Mouse (Mus musculus) monocyte, adult 59 days (primary cell): ENCODE results near the gene Dhodh. TPM values are rescaled to one million over a fixed set of nuclear protein-coding genes. Genes with fewer than 3 reads are reported as not detected.

ENCODE experiments used
- total RNA-seq, 2 experiments: library from RNA; stranded (reverse); gene quantifications; one replicate each; pipeline ENCODE4 v1.2.4; 2023

Dhodh gene
- 10 to 100 TPM; 10.2 to 10.9 TPM for total RNA-seq

DNA sequence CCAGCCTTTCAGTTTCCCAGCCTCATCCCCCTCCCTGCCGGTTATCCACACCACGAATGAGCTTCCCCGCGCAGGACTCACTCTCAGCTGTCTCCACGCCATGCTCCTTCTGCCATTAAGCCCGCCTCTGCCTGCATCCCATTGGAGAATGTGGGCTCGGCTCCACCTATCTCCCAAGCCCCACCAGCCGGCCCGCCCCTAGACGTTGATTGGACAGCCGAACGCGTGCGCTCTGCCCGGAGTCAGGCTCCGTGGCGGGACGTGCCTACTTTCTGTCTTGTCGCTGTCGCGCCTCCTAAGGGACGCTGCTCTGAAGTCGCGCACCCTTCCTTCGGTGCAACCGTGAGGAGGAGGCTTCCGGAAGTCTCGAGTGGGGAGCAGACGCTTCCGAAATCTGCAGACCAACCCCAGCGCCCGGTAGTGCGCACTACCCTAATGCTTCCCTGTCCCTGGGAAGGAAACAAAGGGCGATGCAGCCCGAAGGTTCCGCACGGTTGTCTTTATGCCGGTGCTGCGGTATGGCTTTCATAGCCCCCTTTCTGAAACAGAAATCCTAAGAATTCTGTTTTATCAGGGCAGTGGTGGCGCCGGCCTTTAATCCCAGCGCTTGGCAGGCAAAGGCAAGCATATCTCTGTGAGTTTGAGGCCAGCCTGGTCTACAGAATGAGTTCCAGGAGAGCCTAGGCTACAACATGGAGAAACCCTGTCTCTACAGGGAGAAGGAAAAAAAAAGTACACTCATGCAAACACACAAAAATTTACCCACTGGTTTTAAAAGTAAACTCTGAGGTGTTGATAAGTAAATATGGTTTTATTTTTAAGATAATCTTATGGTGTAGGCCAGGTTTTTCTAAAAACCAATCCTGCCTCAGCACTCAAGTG, at the start of gene Dhodh:
Dhodh (minus strand) TSS at position 403 of the 882 bp plus-strand sequence.

DNA sequence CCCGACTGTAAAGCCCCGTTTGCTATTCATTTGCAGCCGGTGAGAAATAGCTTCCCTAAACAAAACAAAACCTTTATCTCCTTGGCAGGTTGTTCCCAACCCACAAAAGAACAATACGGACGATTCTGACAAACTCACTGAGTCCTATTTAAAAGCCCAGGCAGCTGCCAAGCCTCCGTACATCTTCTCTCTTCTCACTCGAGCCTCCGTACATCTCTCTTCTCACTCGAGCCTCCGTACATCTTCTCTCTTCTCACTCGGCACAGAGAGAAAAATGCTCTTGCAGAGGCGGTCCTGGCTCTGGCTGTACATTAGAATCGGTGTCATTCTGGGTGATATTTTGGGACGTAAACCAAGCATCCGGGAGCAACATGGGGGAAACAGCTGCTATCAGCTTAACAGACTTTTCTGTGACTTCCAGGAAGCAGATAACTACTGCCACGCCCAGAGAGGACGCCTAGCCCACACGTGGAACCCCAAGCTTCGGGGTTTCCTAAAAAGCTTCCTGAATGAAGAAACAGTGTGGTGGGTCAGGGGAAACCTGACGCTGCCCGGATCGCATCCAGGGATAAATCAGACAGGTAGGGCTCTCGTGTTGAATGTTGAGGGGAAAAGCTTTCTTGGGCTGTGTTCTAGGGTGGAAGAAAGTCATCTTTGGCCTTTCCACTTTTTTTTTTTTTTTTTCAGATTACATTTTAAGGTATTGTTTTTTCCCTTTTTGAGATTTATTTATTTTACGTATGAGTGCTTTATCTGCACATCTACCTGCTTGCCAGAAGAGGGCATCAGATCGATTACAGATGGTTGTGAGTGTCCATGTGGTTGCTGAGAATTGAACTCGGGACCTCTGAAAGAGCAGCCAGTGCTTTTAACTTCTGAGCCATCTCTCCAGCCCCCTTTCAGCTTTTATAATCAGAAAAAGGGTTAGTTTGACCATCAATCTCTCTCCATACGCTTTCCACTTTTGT, 6.1 kb upstream of the Dhodh start, which contains the start of gene Pkd1l3:
Pkd1l3 (plus strand) TSS at position 275 of the 968 bp plus-strand sequence.

GRCm38 (mm10) chr8:109578900-109579301, 29.6 kb downstream of the Dhodh start, which contains the start of gene Hp:
TSS of gene Hp (minus strand) at chr8:109579172.

DNA sequence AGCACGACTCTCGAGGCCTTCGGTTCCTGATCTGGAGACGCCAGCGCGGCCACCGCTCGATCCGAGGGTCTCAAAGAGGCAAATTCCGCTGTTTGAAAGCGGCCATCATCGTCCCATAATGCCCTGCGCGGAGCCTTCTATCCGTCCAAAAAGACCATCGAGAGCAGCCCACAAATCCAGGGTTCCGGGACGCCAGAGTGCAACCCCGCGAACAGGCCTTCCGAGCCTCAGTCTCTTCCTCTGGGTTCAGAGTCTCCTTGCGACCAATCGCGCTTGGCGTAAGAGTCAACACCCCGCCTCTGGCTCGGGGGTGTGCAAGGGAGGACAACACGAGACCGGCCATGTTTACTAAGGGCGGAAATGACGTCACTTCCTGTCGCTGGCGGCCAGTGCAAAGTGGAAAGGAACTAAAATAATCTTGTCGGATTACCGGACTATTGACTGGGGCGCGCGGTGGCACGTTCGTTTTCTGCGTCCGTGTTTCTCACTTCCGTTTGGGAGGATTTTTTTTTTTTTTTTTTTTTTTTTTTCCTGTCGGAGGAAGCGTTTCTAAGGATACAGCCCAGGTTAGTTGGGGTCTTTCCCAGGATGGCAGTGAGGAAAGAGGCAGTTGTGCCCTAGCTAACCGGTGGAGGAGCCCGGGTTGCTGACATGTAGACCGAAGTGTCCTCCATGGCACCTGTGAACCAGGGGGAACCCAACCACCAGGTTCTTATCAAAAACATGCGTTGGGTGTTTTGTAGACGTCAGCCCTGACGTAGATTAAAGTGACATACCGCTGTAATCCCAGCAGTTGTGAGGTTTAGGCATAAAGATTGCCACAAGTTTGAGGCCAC, 42.8 kb downstream of the Dhodh start, which contains the start of the genes Dhx38 and Txnl4b:
Dhx38 (minus strand) TSS at position 364 of the 836 bp plus-strand sequence.
Txnl4b (plus strand) TSS at position 395 of the 836 bp plus-strand sequence.

Other genes starting within 250 kb of the Dhodh start
- gene Pmfbp1, start 114.6 kb downstream of the Dhodh start, total RNA-seq: not detected
- 10 to 100 TPM; 80.0 to 88.3 TPM for gene Dhx38, start 42.8 kb downstream of the Dhodh start, total RNA-seq
- 1 to 10 TPM; 6.2 to 8.4 TPM for gene Txnl4b, start 42.8 kb downstream of the Dhodh start, total RNA-seq
- 100 to 1,000 TPM; 284 to 372 TPM for gene Hp, start 29.5 kb downstream of the Dhodh start, total RNA-seq
- gene Pkd1l3, start 5.8 kb upstream of the Dhodh start, total RNA-seq: not detected
- gene Ist1, start 84.6 kb upstream of the Dhodh start, total RNA-seq: 100 to 1,000 TPM; 128 to 136 TPM
- gene Zfp821, start 96.9 kb upstream of the Dhodh start, total RNA-seq: 10 to 100 TPM; 10.1 TPM
- 10 to 100 TPM; 29.5 to 36.0 TPM for gene Atxn1l, start 129.1 kb upstream of the Dhodh start, total RNA-seq
- 10 to 100 TPM; 63.7 to 75.7 TPM for gene Ap1g1, start 169.9 kb upstream of the Dhodh start, total RNA-seq